Mouse (Mus musculus): ENCODE results near the gene Mis18bp1. TPM values are rescaled to one million over a fixed set of nuclear protein-coding genes. Genes with fewer than 3 reads are reported as not detected.

The Mis18bp1 gene
- polyA plus RNA-seq (2014; fragmentation: Illumina TruSeq; extraction: RNeasy Lipid Tissue Mini Kit (QIAGEN cat#74804); ENCODE audit: low read depth, low replicate concordance), result 5.7 TPM

DNA sequence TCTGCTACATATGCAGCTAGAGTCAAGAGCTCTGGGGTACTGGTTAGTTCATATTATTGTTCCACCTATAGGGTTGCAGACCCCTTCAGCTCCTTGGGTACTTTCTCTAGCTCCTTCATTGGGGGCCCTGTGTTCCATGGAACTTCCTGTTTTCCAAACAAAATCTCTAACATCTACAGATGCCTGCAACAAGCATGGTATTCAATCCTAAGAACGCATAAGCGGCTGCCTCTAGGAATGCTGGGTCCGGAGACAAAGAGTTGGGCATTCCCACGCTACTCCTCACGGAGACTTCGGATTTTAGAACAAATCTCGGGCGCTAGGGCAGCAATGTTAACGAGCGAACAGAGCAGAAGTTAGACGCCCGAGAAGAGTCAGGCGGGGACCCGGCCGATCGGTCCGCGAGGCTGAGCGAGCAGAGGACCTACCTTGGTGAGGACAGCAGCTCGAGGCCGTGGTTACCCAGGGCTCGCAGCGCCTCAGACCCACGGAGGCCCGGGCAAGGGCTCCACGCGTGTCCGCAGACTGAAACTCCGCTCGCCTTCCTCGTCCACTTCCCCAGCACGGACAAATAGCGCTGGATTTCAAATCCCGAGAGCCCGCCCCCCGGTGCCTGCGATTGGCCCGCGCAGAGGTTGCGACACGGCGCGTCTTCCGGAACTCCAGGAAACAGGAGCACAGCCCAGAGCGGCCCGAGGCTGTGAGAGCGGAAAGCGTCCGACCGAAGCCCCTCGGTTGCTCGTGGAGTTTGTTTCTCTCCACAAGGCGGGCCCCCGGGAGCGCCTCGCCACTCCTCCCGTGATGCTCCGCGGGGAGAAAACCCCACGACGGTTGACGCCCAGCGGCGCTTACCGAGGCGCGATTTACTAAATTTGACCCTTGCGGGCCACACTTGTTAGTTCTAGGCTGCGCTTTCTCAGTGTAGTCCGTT, at the start of gene Mis18bp1:
Gene Mis18bp1 (minus strand): TSS at position 584 of the 931 bp plus-strand sequence.

Other genes starting within 250 kb of the Mis18bp1 start
- 31.7 TPM for gene Klhl28, start 207.1 kb downstream of the Mis18bp1 start, polyA plus RNA-seq (2014; fragmentation: Illumina TruSeq; extraction: RNeasy Lipid Tissue Mini Kit (QIAGEN cat#74804); ENCODE audit: low read depth, low replicate concordance)
- gene Togaram1, start 206.8 kb downstream of the Mis18bp1 start, polyA plus RNA-seq (2014; fragmentation: Illumina TruSeq; extraction: RNeasy Lipid Tissue Mini Kit (QIAGEN cat#74804); ENCODE audit: low read depth, low replicate concordance), result 136 TPM
- 117 TPM for gene Prpf39, start 136.3 kb downstream of the Mis18bp1 start, polyA plus RNA-seq (2014; fragmentation: Illumina TruSeq; extraction: RNeasy Lipid Tissue Mini Kit (QIAGEN cat#74804); ENCODE audit: low read depth, low replicate concordance)
- gene Fkbp3, start 98.6 kb downstream of the Mis18bp1 start, polyA plus RNA-seq (2014; fragmentation: Illumina TruSeq; extraction: RNeasy Lipid Tissue Mini Kit (QIAGEN cat#74804); ENCODE audit: low read depth, low replicate concordance), result 663 TPM
- 14.3 TPM for gene Fancm, start 97.0 kb downstream of the Mis18bp1 start, polyA plus RNA-seq (2014; fragmentation: Illumina TruSeq; extraction: RNeasy Lipid Tissue Mini Kit (QIAGEN cat#74804); ENCODE audit: low read depth, low replicate concordance)
- not detected for gene Wdr20rt, start 52.9 kb upstream of the Mis18bp1 start, polyA plus RNA-seq (2014; fragmentation: Illumina TruSeq; extraction: RNeasy Lipid Tissue Mini Kit (QIAGEN cat#74804); ENCODE audit: low read depth, low replicate concordance)

All from adrenal gland, adult 10 weeks (tissue).